In the genomic region with DNA sequence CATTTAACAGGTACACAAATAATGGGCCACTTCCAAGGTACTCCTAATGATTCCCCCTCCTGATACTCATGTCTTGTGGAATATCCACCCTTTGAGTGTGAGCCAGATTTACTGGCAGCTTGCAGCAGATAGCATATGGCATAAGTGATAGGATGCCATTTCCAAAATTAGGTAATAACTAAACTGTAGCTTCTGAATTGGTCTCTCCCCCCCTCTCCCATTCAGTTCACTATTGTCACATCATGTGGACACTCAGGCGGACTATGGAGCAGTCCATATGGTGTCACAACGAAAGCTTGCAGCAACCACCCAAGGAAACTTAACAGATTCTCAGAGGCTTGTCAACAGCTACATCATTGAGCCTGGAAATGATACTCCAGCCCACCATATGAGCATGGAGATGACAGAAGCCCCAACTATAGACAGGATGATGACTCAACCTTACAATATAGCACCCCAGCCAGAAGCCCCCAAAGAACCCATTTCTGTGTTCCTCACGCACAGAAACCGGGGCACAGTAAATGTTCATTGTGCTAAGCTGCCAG, we compare ENCODE assay signal across 21 mouse cellular contexts.
DNase-seq lines count a peak whose midpoint lies in the region; ATAC-seq and TF ChIP-seq lines count a peak whose summit lies in the region.
"Had no signal": no experiment of that assay in that cellular context is flagged by ENCODE, and none has a peak within 500 bp of the region (broad histone marks: within the 10 kb centered on the region; RNA-seq: fewer than 3 reads in every experiment).

No protein-coding gene starts in this region.

- peak; percentile 55; the same call in 1 of the 2 replicates for ATAC-seq in forebrain, embryonic 16.5 days
- ATAC-seq in forebrain, embryonic 12.5 days (ENCODE audit: low FRiP score), result no peak
- ATAC-seq in intestine, embryonic 15.5 days, result no peak
- ATAC-seq: hindbrain, postnatal 0 days had no signal

- no peak overlapping the region for H3K27ac ChIP-seq in forebrain, embryonic 16.5 days (ENCODE audit: low read length)
- no peak overlapping the region for H3K27ac ChIP-seq in forebrain, embryonic 12.5 days
- no peak overlapping the region for H3K27ac ChIP-seq in layer of hippocampus, adult 2 months
- no peak overlapping the region for H3K27ac ChIP-seq in intestine, embryonic 15.5 days
- H3K27ac ChIP-seq: embryonic facial prominence, embryonic 13.5 days; heart, embryonic 15.5 days; hindbrain, embryonic 13.5 days; hindbrain, postnatal 0 days had no signal

- H3K4me3 ChIP-seq in forebrain, embryonic 16.5 days (replicated peaks; ENCODE audit: low read length), result no peak overlapping the region
- H3K4me3 ChIP-seq in forebrain, embryonic 12.5 days (replicated peaks), result no peak overlapping the region
- no peak overlapping the region for H3K4me3 ChIP-seq in layer of hippocampus, adult 2 months
- no peak overlapping the region for H3K4me3 ChIP-seq in intestine, embryonic 15.5 days (replicated peaks)
- H3K4me3 ChIP-seq: embryonic facial prominence, embryonic 13.5 days; heart, embryonic 15.5 days; hindbrain, embryonic 13.5 days had no signal

- no peaks in the 10 kb centered on the region for H3K9me3 ChIP-seq in forebrain, embryonic 16.5 days (ENCODE audit: control insufficient read depth, low read length)
- H3K9me3 ChIP-seq in forebrain, embryonic 12.5 days, result no peaks in the 10 kb centered on the region
- no peaks in the 10 kb centered on the region for H3K9me3 ChIP-seq in intestine, embryonic 15.5 days
- H3K9me3 ChIP-seq: embryonic facial prominence, embryonic 13.5 days; heart, embryonic 15.5 days; hindbrain, embryonic 13.5 days had no signal

- H3K27me3 ChIP-seq in forebrain, embryonic 16.5 days (replicated peaks; ENCODE audit: control insufficient read depth, insufficient read depth, low read length), result no peaks in the 10 kb centered on the region
- H3K27me3 ChIP-seq in forebrain, embryonic 12.5 days, result no peaks in the 10 kb centered on the region
- no peaks in the 10 kb centered on the region for H3K27me3 ChIP-seq in intestine, embryonic 15.5 days (replicated peaks)
- H3K27me3 ChIP-seq: embryonic facial prominence, embryonic 13.5 days; heart, embryonic 15.5 days; hindbrain, embryonic 13.5 days had no signal

- no peak for TF ChIP-seq POLR2A in brain, embryonic 14.5 days (IDR thresholded peaks at IDR 0.05; ENCODE audit: borderline replicate concordance, extremely low read depth, insufficient read depth, insufficient read length, poor library complexity, severe bottlenecking)

- no peak overlapping the region for H3K9ac ChIP-seq in forebrain, embryonic 16.5 days (replicated peaks; ENCODE audit: low read depth, low read length)
- no peak overlapping the region for H3K9ac ChIP-seq in forebrain, embryonic 12.5 days
- no peak overlapping the region for H3K9ac ChIP-seq in intestine, embryonic 15.5 days
- H3K9ac ChIP-seq: embryonic facial prominence, embryonic 13.5 days; heart, embryonic 15.5 days; hindbrain, embryonic 13.5 days had no signal

- 0 out of 2 replicates have a peak, but pooled peaks cover 3% of the 10 kb centered on the region for H3K4me1 ChIP-seq in forebrain, embryonic 16.5 days (replicated peaks; ENCODE audit: control insufficient read depth, insufficient read depth, low read length)
- no peaks in the 10 kb centered on the region for H3K4me1 ChIP-seq in forebrain, embryonic 12.5 days
- no peaks in the 10 kb centered on the region for H3K4me1 ChIP-seq in intestine, embryonic 15.5 days (replicated peaks)
- H3K4me1 ChIP-seq: embryonic facial prominence, embryonic 13.5 days; heart, embryonic 15.5 days; hindbrain, embryonic 13.5 days had no signal

- DNase-seq in layer of hippocampus, adult 2 months (ENCODE audit: low spot score in 2 of 2), result peak; percentile 13 to 28
- DNase-seq in layer of hippocampus, adult 11-12 months (ENCODE audit: low spot score), result no peak
- DNase-seq in brain, embryonic 14.5 days (ENCODE audit: low read depth), result peak; percentile 44
- DNase-seq in frontal cortex, postnatal 36 days (ENCODE audit: low spot score in 2 of 2), result peak; percentile 10 to 14
- DNase-seq: adrenal gland, adult 2 months; adrenal gland, postnatal 25 days; cerebellum, adult 11 months; cerebellum, adult 9-10 months; cerebellum, postnatal 36 days; gastrocnemius, postnatal 10 days; heart, adult 18-20 months; heart, postnatal 14 days; kidney, adult 18-20 months had no signal

- TF ChIP-seq CTCF in layer of hippocampus, adult 2 months (conservative IDR thresholded peaks at IDR 0.05), result no peak
- no peak for TF ChIP-seq CTCF in brain, embryonic 14.5 days (IDR thresholded peaks at IDR 0.05; ENCODE audit: borderline replicate concordance, extremely low read depth, insufficient read depth, insufficient read length)

- no peak overlapping the region for H3K4me2 ChIP-seq in forebrain, embryonic 16.5 days (ENCODE audit: low read length)
- no peak overlapping the region for H3K4me2 ChIP-seq in forebrain, embryonic 12.5 days
- H3K4me2 ChIP-seq in intestine, embryonic 15.5 days (replicated peaks), result no peak overlapping the region
- H3K4me2 ChIP-seq: embryonic facial prominence, embryonic 13.5 days; heart, embryonic 11.5 days; heart, embryonic 15.5 days; hindbrain, embryonic 13.5 days had no signal

- 74% methylated on average over 4 of the region's 4 CpGs for WGBS in forebrain, embryonic 16.5 days
- 91% methylated on average over 4 of the region's 4 CpGs for WGBS in forebrain, embryonic 12.5 days
- 93% methylated on average over 4 of the region's 4 CpGs for WGBS in intestine, embryonic 15.5 days

- H3K36me3 ChIP-seq in forebrain, embryonic 16.5 days (ENCODE audit: control insufficient read depth, insufficient read depth), result no peaks in the 10 kb centered on the region
- H3K36me3 ChIP-seq in forebrain, embryonic 12.5 days (replicated peaks), result no peaks in the 10 kb centered on the region
- no peaks in the 10 kb centered on the region for H3K36me3 ChIP-seq in intestine, embryonic 15.5 days
- H3K36me3 ChIP-seq: embryonic facial prominence, embryonic 13.5 days; heart, embryonic 15.5 days; hindbrain, embryonic 13.5 days had no signal
